Mouse (Mus musculus) forebrain, postnatal 0 days (tissue): Measurements from ENCODE around the gene Zbtb18. TPM values are rescaled to one million over a fixed set of nuclear protein-coding genes. Genes with fewer than 3 reads are reported as not detected.

Source experiments
- ATAC-seq: fragments of 200-750 bp; cut with Nextera tagmentation; 2 replicates; pipeline ENCODE4 v1.8.0; 2017; ENCODE audit warnings: mild to moderate bottlenecking, moderate library complexity
- DNase-seq: peaks from one replicate; pipeline ENCODE4 v3.0.0-alpha.2; 2015
- H3K27ac ChIP-seq: fragments of 300-500 bp; sonication (generic); 2 replicates; pipeline ENCODE4 v1.5.1; 2014; ENCODE audit warnings: low read depth, mild to moderate bottlenecking, antibody characterized with exemption, low read length, moderate library complexity, mixed read lengths
- H3K27me3 ChIP-seq: fragments of 300-500 bp; sonication (generic); 2 replicates; pipeline ENCODE4 v1.6.1; 2014; ENCODE audit warnings: mild to moderate bottlenecking, low read length, mixed read lengths; ENCODE audit not compliant: insufficient read depth
- H3K36me3 ChIP-seq: fragments of 300-500 bp; sonication (generic); 2 replicates; pipeline ENCODE4 v1.6.1; 2014; ENCODE audit warnings: mild to moderate bottlenecking, moderate library complexity; ENCODE audit not compliant: insufficient read depth
- H3K4me1 ChIP-seq: fragments of 300-500 bp; sonication (generic); 2 replicates; pipeline ENCODE4 v1.6.1; 2014; ENCODE audit warnings: antibody characterized with exemption; ENCODE audit not compliant: insufficient read depth
- H3K4me2 ChIP-seq: fragments of 300-500 bp; sonication (generic); 2 replicates; pipeline ENCODE4 v1.6.1; 2014; ENCODE audit warnings: low read depth, mild to moderate bottlenecking, moderate library complexity
- H3K4me3 ChIP-seq: fragments of 300-500 bp; sonication (generic); 2 replicates; pipeline ENCODE4 v1.5.1; 2014; ENCODE audit warnings: low read depth, low read length, mixed read lengths
- H3K9ac ChIP-seq: fragments of 300-500 bp; sonication (generic); 2 replicates; pipeline ENCODE4 v1.6.1; 2014; ENCODE audit warnings: mild to moderate bottlenecking
- H3K9me3 ChIP-seq: fragments of 300-500 bp; sonication (generic); 2 replicates; pipeline ENCODE4 v1.6.1; 2016; ENCODE audit warnings: low read length
- CTCF ChIP-seq: sonication (generic); IDR thresholded peaks from 2 replicates; pipeline ENCODE4 v1.5.1; 2016; ENCODE audit warnings: antibody characterized with exemption, control low read depth, low read depth
- WGBS: fragments of 180-500 bp; shearing (Covaris S2); extraction: QIAGEN DNeasy Blood & Tissue Kit; methylation state at CpG from one replicate; pipeline ENCODE4 v1.1.7; 2014; 5-methylcytosine and 5-hydroxymethylcytosine counted together
- polyA plus RNA-seq: library from polyadenylated mRNA; unstranded; fragments of >200 nt; fragmentation: Nextera tagmentation; extraction: Ambion mirVana; gene quantifications from 2 replicates; pipeline ENCODE4 v1.2.1, GENCODE M21; 2015
- total RNA-seq: library from RNA; depleted of rRNA; stranded (reverse); fragments of >200 nt; gene quantifications from 2 replicates; pipeline ENCODE4 v1.2.3, GENCODE M21; 2014

Zbtb18 gene
- total and polyA plus RNA-seq, 2 experiments from 2014 or later = 88.6 to 301 TPM

DNA sequence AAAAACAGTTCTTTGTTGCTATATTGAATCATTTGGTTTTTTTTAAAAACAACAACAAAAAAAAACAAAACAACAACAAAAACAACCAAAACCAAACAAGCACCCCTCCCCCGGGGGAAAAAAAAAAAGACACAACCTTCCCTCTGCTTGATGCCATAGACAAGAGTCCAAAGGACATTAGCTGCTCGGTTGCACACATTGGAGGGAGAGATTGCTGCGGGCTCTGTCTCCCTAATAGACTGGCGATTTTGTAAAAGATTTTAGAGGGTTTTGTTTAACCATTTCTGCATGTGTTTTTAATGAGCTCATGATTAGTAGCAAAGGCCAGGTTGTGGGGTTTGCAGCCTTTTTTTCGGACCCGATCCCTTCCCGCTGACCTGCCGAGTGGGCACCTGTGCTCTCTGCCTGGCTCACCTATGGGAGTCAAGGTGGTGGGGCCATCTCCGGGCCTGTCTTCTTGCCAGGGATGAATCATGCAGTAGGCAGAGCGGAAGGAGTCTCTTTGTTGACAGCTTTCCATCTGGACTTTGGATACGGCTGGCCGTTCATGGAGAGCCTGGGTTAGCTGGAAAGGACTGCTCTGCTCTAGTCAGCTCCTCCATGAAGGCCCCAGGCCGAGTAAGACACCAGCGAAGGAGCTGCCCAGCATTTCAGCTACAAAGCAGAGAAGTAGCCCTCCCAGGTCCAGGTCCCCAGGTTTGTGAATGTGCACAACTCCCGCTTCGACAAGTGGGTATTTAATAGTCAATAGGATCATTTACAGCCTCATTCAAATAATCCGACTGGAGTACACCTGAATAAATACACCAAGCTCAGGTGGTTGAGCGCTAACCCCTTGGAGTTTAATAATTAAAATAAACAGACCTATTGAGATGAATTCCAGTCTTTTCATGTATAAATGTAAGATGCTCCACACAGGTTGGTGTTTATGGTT lies 16.6 kb downstream of the Zbtb18 start:
- Histone ChIP-seq H3K27ac (peak overlapping the region; percentile 80), H3K9ac (peak overlapping the region; percentile 40)
- ATAC-seq = no peak

DNA sequence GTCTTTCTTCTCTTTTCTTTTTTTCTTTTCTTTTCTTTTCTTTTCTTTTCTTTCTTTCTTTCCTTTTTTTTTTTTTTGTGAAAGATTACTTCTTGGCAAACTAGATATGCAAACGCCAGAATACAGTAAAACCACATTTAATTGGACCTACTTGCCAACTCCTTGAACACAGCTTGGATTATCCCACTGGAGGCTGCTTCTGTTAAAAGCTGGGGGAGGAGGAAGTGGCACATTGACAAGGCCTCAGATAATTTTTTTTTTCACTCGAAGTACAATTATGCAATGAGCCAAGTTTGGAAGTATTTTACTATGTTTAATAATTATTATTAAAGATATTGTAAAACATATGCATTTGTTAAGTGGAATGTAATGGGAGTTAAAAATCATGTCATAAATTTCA lies 17.4 kb downstream of the Zbtb18 start:
- Histone ChIP-seq H3K4me1 (peaks cover 7% of the 10 kb centered on the region), H3K4me2 (no peak overlapping the region), H3K9me3 (no peaks in the 10 kb centered on the region), H3K36me3 (no peaks in the 10 kb centered on the region), H3K9ac (0 out of 2 replicates have a peak overlapping the region, but pooled peaks have one; percentile 31), H3K27ac (peak overlapping the region; percentile 86; the same call in 1 of the 2 replicates), H3K27me3 (no peaks in the 10 kb centered on the region), H3K4me3 (no peak overlapping the region)
- 13% methylated on average over 2 of the region's 2 CpGs for WGBS
- no peak for ATAC-seq
- TF ChIP-seq CTCF = no peak
- peak; percentile 68 for DNase-seq

More for the DNA sequence above, 16.6 kb downstream of the Zbtb18 start:
- TF ChIP-seq CTCF = no peak
- H3K36me3 ChIP-seq = no peaks in the 10 kb centered on the region
- no peaks in the 10 kb centered on the region for H3K27me3 ChIP-seq
- DNase-seq = peak; percentile 54
- 20% methylated on average over 18 of the region's 18 CpGs for WGBS
- peaks cover 7% of the 10 kb centered on the region for H3K4me1 ChIP-seq
- H3K9me3 ChIP-seq = no peaks in the 10 kb centered on the region
- H3K4me3 ChIP-seq = 0 out of 2 replicates have a peak overlapping the region, but pooled peaks have one; percentile 11
- H3K4me2 ChIP-seq = peak overlapping the region; percentile 45

DNA sequence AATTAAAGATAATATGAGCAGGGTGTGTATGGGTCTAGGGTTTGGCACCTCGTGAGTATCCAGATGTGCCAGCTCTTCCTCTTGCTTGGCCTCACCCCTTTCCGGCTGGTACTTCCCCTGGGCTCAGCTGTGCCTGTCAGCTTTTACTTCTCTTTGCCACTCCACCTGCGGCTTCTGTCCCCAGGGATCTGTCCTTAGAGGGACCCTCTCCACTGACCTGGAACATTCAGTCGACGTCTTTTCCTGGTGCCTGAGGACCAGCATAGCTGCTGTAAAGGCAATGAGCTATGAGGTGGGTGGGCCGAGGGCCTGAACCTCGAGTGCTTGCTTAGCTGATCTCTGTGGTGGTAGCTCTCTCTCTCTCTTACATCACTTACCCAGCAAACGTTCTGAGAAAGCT lies 25.0 kb downstream of the Zbtb18 start:
- 78% methylated on average over 8 of the region's 8 CpGs for WGBS
- Histone ChIP-seq H3K36me3 (no peaks in the 10 kb centered on the region), H3K4me1 (no peaks in the 10 kb centered on the region), H3K9ac (no peak overlapping the region), H3K4me3 (no peak overlapping the region), H3K27me3 (no peaks in the 10 kb centered on the region), H3K4me2 (no peak overlapping the region), H3K27ac (no peak overlapping the region), H3K9me3 (no peaks in the 10 kb centered on the region)
- ATAC-seq = no peak
- TF ChIP-seq CTCF = no peak
- DNase-seq = no peak

DNA sequence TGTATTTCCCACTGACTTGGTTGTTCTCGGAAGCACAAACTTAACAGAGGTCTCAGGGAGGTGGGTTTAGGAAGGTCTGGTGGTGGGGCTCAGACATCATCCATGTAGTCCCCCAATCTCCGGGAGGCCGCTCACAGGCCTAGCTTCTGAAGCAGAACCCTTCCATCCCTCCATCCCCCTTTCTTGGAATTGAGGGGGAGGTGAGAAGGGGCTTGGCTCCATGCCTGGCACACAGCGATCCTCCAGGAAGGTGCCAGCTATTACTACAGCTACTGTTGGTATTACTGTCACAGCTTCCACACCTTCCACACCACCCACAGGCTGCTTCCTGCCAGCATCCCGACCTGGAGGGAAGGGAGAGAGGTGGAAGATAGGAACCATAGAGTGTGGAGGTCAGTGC lies 26.3 kb downstream of the Zbtb18 start:
- ATAC-seq (no peak), DNase-seq (no peak)
- no peak overlapping the region for H3K4me3 ChIP-seq
- no peak for TF ChIP-seq CTCF
- H3K27ac ChIP-seq = no peak overlapping the region
- H3K27me3 ChIP-seq = no peaks in the 10 kb centered on the region
- 63% methylated on average over 5 of the region's 5 CpGs for WGBS
- H3K36me3 ChIP-seq = no peaks in the 10 kb centered on the region
- H3K4me2 ChIP-seq = no peak overlapping the region
- no peaks in the 10 kb centered on the region for H3K9me3 ChIP-seq
- H3K9ac ChIP-seq = no peak overlapping the region
- H3K4me1 ChIP-seq = no peaks in the 10 kb centered on the region

GRCm38 (mm10) chr1:177470091-177470490 lies 27.9 kb downstream of the Zbtb18 start:
- no peaks in the 10 kb centered on the region for H3K4me1 ChIP-seq
- ATAC-seq (no peak), DNase-seq (no peak)
- no peak overlapping the region for H3K9ac ChIP-seq
- no peaks in the 10 kb centered on the region for H3K9me3 ChIP-seq
- 93% methylated on average over 4 of the region's 4 CpGs for WGBS
- H3K4me3 ChIP-seq = no peak overlapping the region
- H3K27me3 ChIP-seq = no peaks in the 10 kb centered on the region
- no peak overlapping the region for H3K27ac ChIP-seq
- no peak for TF ChIP-seq CTCF
- H3K36me3 ChIP-seq = no peaks in the 10 kb centered on the region
- H3K4me2 ChIP-seq = no peak overlapping the region

DNA sequence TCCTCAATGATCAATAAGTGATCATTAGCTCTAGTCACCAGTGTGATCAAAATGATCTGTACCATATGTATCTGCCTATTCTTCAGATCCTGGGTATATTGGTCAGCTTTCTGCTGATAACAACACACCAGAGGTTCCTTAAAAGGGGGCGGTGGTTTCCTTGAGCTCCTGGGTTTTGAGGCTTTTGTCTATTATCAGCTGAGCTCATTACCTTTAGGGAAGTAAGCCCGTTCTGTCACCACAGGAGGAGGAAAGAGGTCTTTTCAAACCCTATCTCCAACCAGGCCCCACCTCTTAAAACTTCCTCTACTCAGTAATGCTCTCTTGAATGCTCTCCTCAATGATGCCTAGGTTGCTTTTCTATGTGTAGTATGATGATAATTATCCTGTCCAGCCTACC lies 28.8 kb downstream of the Zbtb18 start:
- no peak overlapping the region for H3K4me3 ChIP-seq
- H3K9me3 ChIP-seq = no peaks in the 10 kb centered on the region
- TF ChIP-seq CTCF = no peak
- no peak for ATAC-seq
- H3K27me3 ChIP-seq = no peaks in the 10 kb centered on the region
- H3K4me1 ChIP-seq = no peaks in the 10 kb centered on the region
- no peak for DNase-seq
- no peak overlapping the region for H3K27ac ChIP-seq
- no peak overlapping the region for H3K4me2 ChIP-seq
- H3K36me3 ChIP-seq = no peaks in the 10 kb centered on the region
- WGBS = 62% methylated on average over 2 of the region's 2 CpGs
- no peak overlapping the region for H3K9ac ChIP-seq

- no peaks in the 10 kb centered on the region for H3K9me3 ChIP-seq
- DNase-seq = no peak
- H3K27ac ChIP-seq = no peak overlapping the region
- H3K36me3 ChIP-seq = no peaks in the 10 kb centered on the region
- no peaks in the 10 kb centered on the region for H3K27me3 ChIP-seq
- WGBS = 78% methylated on average over 13 of the region's 13 CpGs
- H3K4me1 ChIP-seq = no peaks in the 10 kb centered on the region
- no peak overlapping the region for H3K9ac ChIP-seq
- ATAC-seq = no peak
- TF ChIP-seq CTCF = no peak
- no peak overlapping the region for H3K4me2 ChIP-seq
- H3K4me3 ChIP-seq = no peak overlapping the region
Measured at GRCm38 (mm10) chr1:177475542-177476197, 33.5 kb downstream of the Zbtb18 start.
